Mouse (Mus musculus): ENCODE measurements around the gene Thap12.

DNA sequence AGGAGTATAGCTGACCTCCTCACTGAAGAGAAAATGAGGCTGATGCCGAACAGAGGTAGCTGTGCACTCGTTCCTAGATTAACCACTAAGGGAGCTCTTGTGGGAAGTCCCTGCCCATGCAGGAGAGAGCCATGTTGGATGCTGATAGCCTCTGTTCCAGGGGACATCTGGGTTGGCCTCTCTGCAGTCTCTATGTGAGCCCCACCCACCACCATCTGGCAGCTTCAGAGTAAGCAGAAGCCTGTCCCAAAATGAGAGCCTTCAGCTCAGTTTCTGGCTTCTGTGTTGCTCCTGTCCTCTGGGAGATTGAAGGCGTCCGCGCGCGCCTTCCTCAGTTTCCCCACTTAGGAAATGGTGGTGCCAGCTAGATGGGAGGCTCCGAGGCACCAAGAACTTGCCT lies 53.7 kb downstream of the Thap12 start:
- no peak for TF ChIP-seq CTCF (IDR thresholded peaks at IDR 0.05; ENCODE audit: extremely low read depth, insufficient read depth, low read length)
- TF ChIP-seq POLR2A (IDR thresholded peaks at IDR 0.05; ENCODE audit: extremely low read depth, insufficient read depth, low read length) = no peak

Measured in cortical plate, adult 2 months (tissue).